Mouse (Mus musculus): Measurements from ENCODE around the gene Casq2.

GRCm38 (mm10) chr3:102151850-102152249, 65.6 kb downstream of the Casq2 start:
- no peak for TF ChIP-seq POLR2A (IDR thresholded peaks at IDR 0.05; ENCODE audit: insufficient read depth, low read depth, low read length)
- TF ChIP-seq CTCF (IDR thresholded peaks at IDR 0.05) = no peak
- no peak for TF ChIP-seq EP300 (IDR thresholded peaks at IDR 0.05; ENCODE audit: insufficient read depth, low read depth, low read length)
